Mouse (Mus musculus) midbrain, embryonic 16.5 days (tissue): ENCODE data around the gene Map3k5. TPM values are rescaled to one million over a fixed set of nuclear protein-coding genes. Genes with fewer than 3 reads are reported as not detected.

ENCODE experiments used
- ATAC-seq: fragments of 200-750 bp; cut with Nextera tagmentation; 2 replicates; pipeline ENCODE4 v1.8.0; 2017; ENCODE audit warnings: moderate TSS enrichment
- H3K27ac ChIP-seq: fragments of 300-500 bp; sonication (generic); 2 replicates; pipeline ENCODE4 v1.5.1; 2014; ENCODE audit warnings: mild to moderate bottlenecking, low read length, mixed read lengths
- H3K27me3 ChIP-seq: fragments of 300-500 bp; sonication (generic); 2 replicates; pipeline ENCODE4 v1.6.1; 2014; ENCODE audit warnings: low read depth, low read length, mixed read lengths; ENCODE audit not compliant: control insufficient read depth, insufficient read depth
- H3K36me3 ChIP-seq: fragments of 300-500 bp; sonication (generic); 2 replicates; pipeline ENCODE4 v1.6.1; 2014; ENCODE audit warnings: mild to moderate bottlenecking, low read length, moderate library complexity, mixed read lengths; ENCODE audit not compliant: control insufficient read depth, insufficient read depth
- H3K4me1 ChIP-seq: fragments of 300-500 bp; sonication (generic); 2 replicates; pipeline ENCODE4 v1.6.1; 2014; ENCODE audit warnings: mild to moderate bottlenecking, low read length, mixed read lengths; ENCODE audit not compliant: control insufficient read depth, insufficient read depth
- H3K4me2 ChIP-seq: fragments of 300-500 bp; sonication (generic); 2 replicates; pipeline ENCODE4 v1.6.1; 2014; ENCODE audit warnings: mild to moderate bottlenecking, low read length, mixed read lengths
- H3K4me3 ChIP-seq: fragments of 300-500 bp; sonication (generic); 2 replicates; pipeline ENCODE4 v1.5.1; 2014; ENCODE audit warnings: low read depth, mild to moderate bottlenecking, low read length, moderate library complexity, mixed read lengths
- H3K9ac ChIP-seq: fragments of 300-500 bp; sonication (generic); 2 replicates; pipeline ENCODE4 v1.6.1; 2014; ENCODE audit warnings: low read depth, low read length, mixed read lengths
- H3K9me3 ChIP-seq: fragments of 300-500 bp; sonication (generic); replicated peaks from 2 replicates; pipeline ENCODE4 v1.6.1; 2014; ENCODE audit warnings: mild to moderate bottlenecking, low read length, mixed read lengths; ENCODE audit not compliant: control insufficient read depth, poor library complexity, severe bottlenecking
- WGBS: fragments of 180-500 bp; shearing (Covaris S2); extraction: QIAGEN DNeasy Blood & Tissue Kit; methylation state at CpG from one replicate; pipeline ENCODE4 v1.1.7; 2014; 5-methylcytosine and 5-hydroxymethylcytosine counted together
- polyA plus RNA-seq: library from polyadenylated mRNA; unstranded; fragments of >200 nt; fragmentation: Nextera tagmentation; extraction: Ambion mirVana; gene quantifications from 2 replicates; pipeline ENCODE4 v1.2.1, GENCODE M21; 2015

Gene Map3k5
- polyA plus RNA-seq, 1 experiment from 2014 or later, result 1.2 TPM

DNA sequence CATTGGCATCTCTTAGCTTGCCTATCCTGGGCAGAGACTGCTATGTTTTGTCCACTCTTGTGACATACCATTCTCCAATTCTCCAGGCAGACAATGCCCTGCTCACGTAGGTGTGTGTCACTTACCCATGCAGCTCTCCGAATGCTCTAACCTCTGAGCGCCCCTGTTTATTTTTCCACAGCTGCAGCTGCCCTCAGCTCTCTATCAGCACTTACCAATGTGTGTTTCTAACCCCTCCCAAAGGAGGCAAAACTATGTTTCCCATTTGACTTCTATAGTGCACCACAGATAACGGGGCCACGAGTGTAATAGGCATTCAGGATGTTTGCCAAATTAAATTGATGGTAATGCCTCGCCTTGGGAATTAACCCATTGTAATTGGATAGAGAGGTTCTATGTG, 56.4 kb downstream of the Map3k5 start:
- no peak overlapping the region for H3K4me2 ChIP-seq
- no peaks in the 10 kb centered on the region for H3K9me3 ChIP-seq
- H3K4me3 ChIP-seq, result no peak overlapping the region
- no peaks in the 10 kb centered on the region for H3K4me1 ChIP-seq
- H3K9ac ChIP-seq, result no peak overlapping the region
- H3K36me3 ChIP-seq, result no peaks in the 10 kb centered on the region
- H3K27me3 ChIP-seq, result no peaks in the 10 kb centered on the region
- no peak overlapping the region for H3K27ac ChIP-seq
- WGBS, result 69% methylated on average over 6 of the region's 6 CpGs
- ATAC-seq, result no peak

DNA sequence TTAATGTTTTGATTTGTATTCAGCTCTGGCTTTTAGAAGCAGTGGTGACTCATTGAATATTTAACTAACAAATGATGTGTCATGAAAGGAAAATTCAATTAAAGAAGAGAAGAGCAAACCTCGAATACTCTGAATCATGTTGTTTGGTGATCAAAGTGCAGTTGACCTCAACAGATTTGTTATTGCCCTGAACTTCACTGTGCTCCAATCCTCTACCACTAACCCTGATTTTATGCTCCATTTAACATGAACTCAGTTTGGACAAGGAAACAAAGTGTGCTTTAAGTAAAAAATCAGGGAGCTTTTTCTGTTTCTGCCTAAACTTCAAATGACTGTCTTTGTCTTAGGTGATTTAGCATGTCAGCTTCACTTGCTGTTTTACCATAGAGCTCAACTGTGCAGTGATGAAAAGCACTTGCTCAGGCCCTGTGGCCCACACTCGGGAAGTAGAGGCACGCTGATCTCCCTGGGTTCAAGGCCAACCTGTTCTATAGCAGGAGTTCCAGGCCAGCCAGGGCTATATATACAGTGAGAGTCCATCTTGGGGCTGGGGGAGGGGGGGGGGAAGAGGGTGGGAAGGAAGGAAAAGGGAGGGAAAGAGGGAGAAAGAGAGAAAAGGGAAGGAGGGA, 57.1 kb downstream of the Map3k5 start:
- H3K9ac ChIP-seq, result no peak overlapping the region
- no peaks in the 10 kb centered on the region for H3K4me1 ChIP-seq
- no peaks in the 10 kb centered on the region for H3K36me3 ChIP-seq
- H3K4me3 ChIP-seq, result no peak overlapping the region
- H3K9me3 ChIP-seq, result no peaks in the 10 kb centered on the region
- no peak overlapping the region for H3K4me2 ChIP-seq
- WGBS, result 58% methylated on average over 3 of the region's 3 CpGs
- H3K27ac ChIP-seq, result no peak overlapping the region
- no peak for ATAC-seq
- H3K27me3 ChIP-seq, result no peaks in the 10 kb centered on the region

DNA sequence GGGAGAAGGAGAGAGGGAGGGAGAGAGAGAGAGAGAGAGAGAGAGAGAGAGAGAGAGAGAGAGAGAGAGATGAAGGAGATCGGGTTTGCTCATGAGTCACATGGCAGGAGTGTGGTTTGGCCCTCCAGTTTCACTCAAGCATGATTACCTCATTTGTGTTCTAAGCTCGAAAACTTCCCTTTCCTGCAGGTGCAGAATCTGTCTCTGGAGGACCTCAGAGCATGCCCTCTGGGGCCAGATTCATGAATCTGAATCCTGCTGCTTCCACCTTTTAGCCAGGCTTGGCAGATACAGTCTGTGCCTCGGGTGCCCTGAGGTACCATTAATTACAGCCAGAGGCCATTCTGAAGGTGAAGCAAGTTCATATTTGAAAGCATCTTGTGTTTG, 57.6 kb downstream of the Map3k5 start:
- Histone ChIP-seq H3K9me3 (no peaks in the 10 kb centered on the region), H3K36me3 (no peaks in the 10 kb centered on the region), H3K4me3 (no peak overlapping the region), H3K9ac (no peak overlapping the region), H3K4me2 (no peak overlapping the region), H3K4me1 (no peaks in the 10 kb centered on the region), H3K27ac (no peak overlapping the region), H3K27me3 (no peaks in the 10 kb centered on the region)
- 63% methylated on average over 3 of the region's 3 CpGs for WGBS
- no peak for ATAC-seq

- Histone ChIP-seq H3K9me3 (no peaks in the 10 kb centered on the region), H3K4me3 (no peak overlapping the region), H3K27me3 (no peaks in the 10 kb centered on the region), H3K36me3 (no peaks in the 10 kb centered on the region), H3K4me1 (no peaks in the 10 kb centered on the region), H3K27ac (no peak overlapping the region), H3K9ac (no peak overlapping the region), H3K4me2 (no peak overlapping the region)
- 75% methylated on average over 14 of the region's 14 CpGs for WGBS
- ATAC-seq, result no peak
These were observed 60.5 kb downstream of the Map3k5 start for GRCm38 (mm10) chr10:19994469-19995450.

- ATAC-seq, result no peak
- Histone ChIP-seq H3K36me3 (no peaks in the 10 kb centered on the region), H3K9me3 (no peaks in the 10 kb centered on the region), H3K27ac (no peak overlapping the region), H3K4me3 (no peak overlapping the region), H3K9ac (no peak overlapping the region), H3K4me2 (no peak overlapping the region), H3K27me3 (no peaks in the 10 kb centered on the region), H3K4me1 (no peaks in the 10 kb centered on the region)
- 94% methylated on average over 3 of the region's 3 CpGs for WGBS
These were observed 61.9 kb downstream of the Map3k5 start for GRCm38 (mm10) chr10:19996151-19996550.

DNA sequence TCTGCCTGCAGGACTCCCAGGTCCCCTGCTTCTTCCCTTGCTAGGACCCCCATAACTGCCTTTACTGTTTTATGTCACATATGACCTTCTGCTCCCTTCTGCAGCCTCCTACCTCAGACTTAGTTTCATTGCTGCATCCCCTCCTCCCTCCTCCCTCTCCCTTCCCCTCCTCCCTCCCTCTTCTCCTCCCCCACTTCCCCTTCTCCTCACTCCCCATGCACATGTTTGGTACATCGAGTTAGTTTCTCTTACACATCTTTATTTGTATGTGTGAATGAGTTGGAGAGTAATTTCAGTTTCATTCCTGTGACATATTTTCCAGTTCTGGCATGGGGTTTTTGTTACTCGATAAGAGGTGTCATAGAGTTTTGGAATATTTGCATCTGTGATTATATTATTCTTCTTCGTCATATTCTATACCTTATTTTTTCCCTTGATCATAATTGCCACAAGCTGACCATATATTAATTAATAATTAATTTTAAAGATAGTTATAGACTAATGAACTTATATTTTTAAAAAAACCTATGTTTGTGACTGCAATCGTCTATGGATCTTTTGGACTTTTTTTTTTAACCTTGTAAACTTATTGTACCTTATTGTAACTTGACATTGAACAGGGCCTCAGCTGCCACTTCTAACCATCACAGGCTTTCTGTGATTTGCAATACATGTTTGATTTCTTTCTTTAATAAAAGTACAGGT, 65.6 kb downstream of the Map3k5 start:
- Histone ChIP-seq H3K4me3 (no peak overlapping the region), H3K36me3 (no peaks in the 10 kb centered on the region), H3K27ac (no peak overlapping the region), H3K27me3 (no peaks in the 10 kb centered on the region), H3K4me2 (no peak overlapping the region), H3K9ac (no peak overlapping the region), H3K4me1 (peaks cover 5% of the 10 kb centered on the region), H3K9me3 (no peaks in the 10 kb centered on the region)
- no peak for ATAC-seq
- 77% methylated on average over 4 of the region's 4 CpGs for WGBS

GRCm38 (mm10) chr10:20000408-20000770, 66.1 kb downstream of the Map3k5 start:
- Histone ChIP-seq H3K4me1 (peaks cover 5% of the 10 kb centered on the region), H3K27ac (no peak overlapping the region), H3K4me2 (no peak overlapping the region), H3K9ac (no peak overlapping the region), H3K36me3 (no peaks in the 10 kb centered on the region), H3K9me3 (no peaks in the 10 kb centered on the region), H3K27me3 (no peaks in the 10 kb centered on the region), H3K4me3 (no peak overlapping the region)
- 66% methylated on average over 8 of the region's 8 CpGs for WGBS
- ATAC-seq, result no peak

DNA sequence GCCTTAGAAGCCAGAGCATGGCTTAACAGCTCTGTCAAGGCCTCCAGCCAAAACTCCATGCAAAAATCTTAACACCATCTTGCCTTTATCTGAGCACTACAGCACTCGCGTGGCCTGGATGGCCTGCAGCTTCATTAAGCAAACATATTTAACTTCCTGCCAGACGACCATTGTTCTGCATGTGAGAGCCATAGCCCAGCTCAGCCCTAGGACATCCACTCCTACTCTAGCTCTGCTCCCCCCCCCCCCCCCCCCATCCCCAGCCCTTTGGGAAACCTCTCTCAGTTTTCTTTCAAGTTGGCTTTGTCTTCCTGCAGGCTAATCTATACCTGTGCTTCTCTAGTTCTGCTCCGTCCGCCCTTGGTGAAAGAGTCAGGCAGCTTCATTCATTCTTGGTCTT, 67.7 kb downstream of the Map3k5 start:
- Histone ChIP-seq H3K27me3 (no peaks in the 10 kb centered on the region), H3K27ac (no peak overlapping the region), H3K4me2 (no peak overlapping the region), H3K4me1 (peaks cover 5% of the 10 kb centered on the region), H3K36me3 (no peaks in the 10 kb centered on the region), H3K9me3 (no peaks in the 10 kb centered on the region), H3K9ac (no peak overlapping the region), H3K4me3 (no peak overlapping the region)
- WGBS, result 18% methylated on average over 5 of the region's 5 CpGs
- ATAC-seq, result 0 out of 2 replicates have a peak, but pooled peaks have one; percentile 23

GRCm38 (mm10) chr10:20003006-20003405, 68.7 kb downstream of the Map3k5 start:
- Histone ChIP-seq H3K36me3 (no peaks in the 10 kb centered on the region), H3K27me3 (no peaks in the 10 kb centered on the region), H3K4me1 (peaks cover 5% of the 10 kb centered on the region), H3K4me3 (no peak overlapping the region), H3K9me3 (no peaks in the 10 kb centered on the region), H3K27ac (no peak overlapping the region), H3K9ac (no peak overlapping the region), H3K4me2 (no peak overlapping the region)
- 22% methylated on average over 5 of the region's 5 CpGs for WGBS
- ATAC-seq, result no peak
